Mouse (Mus musculus): ENCODE measurements at regions not wholly inside any gene's neighbourhood (a gene's known extent, or its start where the extent isn't known, plus 50 kb on each side); places are given as distances from the start of the nearest gene placed in this dataset.
"Not testable (repeated sequence)": the region's sequence is repeated elsewhere in the genome, so short reads cannot be mapped to it uniquely, and the experiment has no call there.

GRCm38 (mm10) chr6:37773294-37773693, 97.3 kb upstream of the Trim24 start:
- no peaks in the 10 kb centered on the region for H3K4me1 ChIP-seq (ENCODE audit: control insufficient read depth, insufficient read depth, low read length)
- H3K4me3 ChIP-seq (replicated peaks; ENCODE audit: control insufficient read depth, low read depth, low read length) = no peak overlapping the region
- TF ChIP-seq CTCF (IDR thresholded peaks at IDR 0.05; ENCODE audit: control insufficient read depth, insufficient read depth, low read length) = no peak
- no peak for TF ChIP-seq POLR2A (IDR thresholded peaks at IDR 0.05; ENCODE audit: borderline replicate concordance, control insufficient read depth, low read depth, low read length)
- no peak overlapping the region for H3K27ac ChIP-seq (ENCODE audit: control insufficient read depth, insufficient read depth, low read depth, low read length, poor library complexity)

- TF ChIP-seq CTCF (IDR thresholded peaks at IDR 0.05; ENCODE audit: control insufficient read depth, insufficient read depth, low read length) = no peak
- no peak for TF ChIP-seq POLR2A (IDR thresholded peaks at IDR 0.05; ENCODE audit: borderline replicate concordance, control insufficient read depth, low read depth, low read length)
- no peak overlapping the region for H3K4me3 ChIP-seq (replicated peaks; ENCODE audit: control insufficient read depth, low read depth, low read length)
- no peak overlapping the region for H3K27ac ChIP-seq (ENCODE audit: control insufficient read depth, insufficient read depth, low read depth, low read length, poor library complexity)
- H3K4me1 ChIP-seq (ENCODE audit: control insufficient read depth, insufficient read depth, low read length) = no peaks in the 10 kb centered on the region
Observed at GRCm38 (mm10) chr6:37775151-37775550, 95.5 kb upstream of the Trim24 start.

- no peak for TF ChIP-seq CTCF (IDR thresholded peaks at IDR 0.05; ENCODE audit: control insufficient read depth, insufficient read depth, low read length)
- no peak for TF ChIP-seq POLR2A (IDR thresholded peaks at IDR 0.05; ENCODE audit: borderline replicate concordance, control insufficient read depth, low read depth, low read length)
- Histone ChIP-seq H3K27ac (ENCODE audit: control insufficient read depth, insufficient read depth, low read depth, low read length, poor library complexity) (no peak overlapping the region), H3K4me1 (ENCODE audit: control insufficient read depth, insufficient read depth, low read length) (no peaks in the 10 kb centered on the region), H3K4me3 (replicated peaks; ENCODE audit: control insufficient read depth, low read depth, low read length) (no peak overlapping the region)
Observed at GRCm38 (mm10) chr6:37779893-37780292, 90.7 kb upstream of the Trim24 start.

GRCm38 (mm10) chr6:37781894-37782293, 88.7 kb upstream of the Trim24 start:
- TF ChIP-seq CTCF (IDR thresholded peaks at IDR 0.05; ENCODE audit: control insufficient read depth, insufficient read depth, low read length) (no peak), POLR2A (IDR thresholded peaks at IDR 0.05; ENCODE audit: borderline replicate concordance, control insufficient read depth, low read depth, low read length) (no peak)
- Histone ChIP-seq H3K4me1 (ENCODE audit: control insufficient read depth, insufficient read depth, low read length) (no peaks in the 10 kb centered on the region), H3K27ac (ENCODE audit: control insufficient read depth, insufficient read depth, low read depth, low read length, poor library complexity) (no peak overlapping the region), H3K4me3 (replicated peaks; ENCODE audit: control insufficient read depth, low read depth, low read length) (no peak overlapping the region)

GRCm38 (mm10) chr6:37785280-37785679, 85.3 kb upstream of the Trim24 start:
- not testable (repeated sequence) for H3K4me1 ChIP-seq (ENCODE audit: control insufficient read depth, insufficient read depth, low read length); H3K27ac ChIP-seq (ENCODE audit: control insufficient read depth, insufficient read depth, low read depth, low read length, poor library complexity); H3K4me3 ChIP-seq (replicated peaks; ENCODE audit: control insufficient read depth, low read depth, low read length)
- 79% methylated on average over 3 of the region's 3 CpGs for WGBS

- Histone ChIP-seq H3K4me3 (replicated peaks; ENCODE audit: control insufficient read depth, low read depth, low read length) (no peak overlapping the region), H3K4me1 (ENCODE audit: control insufficient read depth, insufficient read depth, low read length) (no peaks in the 10 kb centered on the region), H3K27ac (ENCODE audit: control insufficient read depth, insufficient read depth, low read depth, low read length, poor library complexity) (no peak overlapping the region)
- TF ChIP-seq POLR2A (IDR thresholded peaks at IDR 0.05; ENCODE audit: borderline replicate concordance, control insufficient read depth, low read depth, low read length) = no peak
- no peak for TF ChIP-seq CTCF (IDR thresholded peaks at IDR 0.05; ENCODE audit: control insufficient read depth, insufficient read depth, low read length)
- 73% methylated on average over 7 of the region's 7 CpGs for WGBS
Observed at GRCm38 (mm10) chr6:37785741-37786140, 84.9 kb upstream of the Trim24 start.

GRCm38 (mm10) chr6:37787858-37788257, 82.8 kb upstream of the Trim24 start:
- not testable (repeated sequence) for H3K4me1 ChIP-seq (ENCODE audit: control insufficient read depth, insufficient read depth, low read length); H3K27ac ChIP-seq (ENCODE audit: control insufficient read depth, insufficient read depth, low read depth, low read length, poor library complexity); H3K4me3 ChIP-seq (replicated peaks; ENCODE audit: control insufficient read depth, low read depth, low read length)
- WGBS = 78% methylated on average over 4 of the region's 8 CpGs

GRCm38 (mm10) chr6:37790878-37791277, 79.7 kb upstream of the Trim24 start:
- no peaks in the 10 kb centered on the region for H3K4me1 ChIP-seq (ENCODE audit: control insufficient read depth, insufficient read depth, low read length)
- no peak overlapping the region for H3K4me3 ChIP-seq (replicated peaks; ENCODE audit: control insufficient read depth, low read depth, low read length)
- TF ChIP-seq CTCF (IDR thresholded peaks at IDR 0.05; ENCODE audit: control insufficient read depth, insufficient read depth, low read length) (no peak), POLR2A (IDR thresholded peaks at IDR 0.05; ENCODE audit: borderline replicate concordance, control insufficient read depth, low read depth, low read length) (no peak)
- H3K27ac ChIP-seq (ENCODE audit: control insufficient read depth, insufficient read depth, low read depth, low read length, poor library complexity) = no peak overlapping the region
- 76% methylated on average over 1 of the region's 1 CpGs for WGBS

GRCm38 (mm10) chr6:37794211-37794610, 76.4 kb upstream of the Trim24 start:
- no peak overlapping the region for H3K27ac ChIP-seq (ENCODE audit: control insufficient read depth, insufficient read depth, low read depth, low read length, poor library complexity)
- WGBS = 74% methylated on average over 4 of the region's 4 CpGs
- no peak overlapping the region for H3K4me3 ChIP-seq (replicated peaks; ENCODE audit: control insufficient read depth, low read depth, low read length)
- TF ChIP-seq POLR2A (IDR thresholded peaks at IDR 0.05; ENCODE audit: borderline replicate concordance, control insufficient read depth, low read depth, low read length) (no peak), CTCF (IDR thresholded peaks at IDR 0.05; ENCODE audit: control insufficient read depth, insufficient read depth, low read length) (no peak)
- no peaks in the 10 kb centered on the region for H3K4me1 ChIP-seq (ENCODE audit: control insufficient read depth, insufficient read depth, low read length)

Measured in bone marrow, adult 2 months (tissue).